ENCODE assay signal across 11 mouse cellular contexts in the genomic region with DNA sequence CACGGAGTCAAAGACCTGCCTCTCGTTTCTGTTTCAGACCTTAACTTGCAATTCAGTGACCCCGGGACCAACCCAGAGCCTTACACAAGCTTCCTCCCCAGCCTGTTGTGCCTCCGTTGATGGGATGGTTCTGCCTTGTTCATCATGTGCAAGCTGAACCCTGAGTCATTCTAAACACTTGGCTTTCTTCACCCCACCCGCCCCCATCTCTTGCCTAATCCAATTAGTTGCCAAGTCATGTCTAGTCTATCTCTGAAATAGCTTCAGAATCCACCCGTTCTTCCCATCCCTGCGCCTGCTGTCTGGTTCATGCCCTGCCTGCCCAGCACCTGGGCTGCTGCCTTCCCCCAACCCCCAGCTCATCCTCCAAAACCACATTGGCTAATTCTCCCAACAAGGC. TPM values are rescaled to one million over a fixed set of nuclear protein-coding genes. Genes with fewer than 3 reads are reported as not detected.
DNase-seq lines count a peak whose midpoint lies in the region; ATAC-seq lines count a peak whose summit lies in the region.
"Had no signal": no experiment of that assay in that cellular context is flagged by ENCODE, and none has a peak within 500 bp of the region (broad histone marks: within the 10 kb centered on the region; RNA-seq: fewer than 3 reads in every experiment).

No protein-coding gene starts in this region.

- H3K9me3 ChIP-seq in liver, embryonic 15.5 days (replicated peaks): no peaks in the 10 kb centered on the region
- no peaks in the 10 kb centered on the region for H3K9me3 ChIP-seq in midbrain, embryonic 16.5 days (replicated peaks; ENCODE audit: control insufficient read depth, low read length, poor library complexity, severe bottlenecking)
- no peaks in the 10 kb centered on the region for H3K9me3 ChIP-seq in midbrain, embryonic 11.5 days (ENCODE audit: control insufficient read depth, low read length)
- H3K9me3 ChIP-seq: limb, embryonic 13.5 days had no signal

- no peak overlapping the region for H3K4me3 ChIP-seq in brown adipose tissue, adult 24 weeks (ENCODE audit: insufficient read depth, low read depth, low read length)
- H3K4me3 ChIP-seq in liver, embryonic 15.5 days (replicated peaks): no peak overlapping the region
- H3K4me3 ChIP-seq in midbrain, embryonic 16.5 days (ENCODE audit: low read depth, low read length): no peak overlapping the region
- no peak overlapping the region for H3K4me3 ChIP-seq in midbrain, embryonic 11.5 days (ENCODE audit: low read depth, low read length)
- H3K4me3 ChIP-seq: limb, embryonic 13.5 days had no signal

- no peaks in the 10 kb centered on the region for H3K27me3 ChIP-seq in liver, embryonic 15.5 days
- H3K27me3 ChIP-seq in midbrain, embryonic 16.5 days (ENCODE audit: control insufficient read depth, insufficient read depth, low read depth, low read length): no peaks in the 10 kb centered on the region
- H3K27me3 ChIP-seq in midbrain, embryonic 11.5 days (ENCODE audit: control insufficient read depth, insufficient read depth, low read length): no peaks in the 10 kb centered on the region
- H3K27me3 ChIP-seq: limb, embryonic 13.5 days had no signal

- peak overlapping the region; percentile 48; the same call in 1 of the 2 replicates for H3K27ac ChIP-seq in brown adipose tissue, adult 24 weeks (replicated peaks; ENCODE audit: low read depth, low read length)
- H3K27ac ChIP-seq in liver, embryonic 15.5 days (replicated peaks): peak overlapping the region; percentile 33; the same call in 1 of the 2 replicates
- H3K27ac ChIP-seq in midbrain, embryonic 16.5 days (ENCODE audit: low read length): no peak overlapping the region
- no peak overlapping the region for H3K27ac ChIP-seq in midbrain, embryonic 11.5 days (ENCODE audit: low read depth, low read length)
- H3K27ac ChIP-seq: limb, embryonic 13.5 days had no signal

- H3K4me1 ChIP-seq in brown adipose tissue, adult 24 weeks (ENCODE audit: control insufficient read depth, insufficient read depth, insufficient read length, low read length): peaks cover 28% of the 10 kb centered on the region
- peaks cover 59% of the 10 kb centered on the region for H3K4me1 ChIP-seq in liver, embryonic 15.5 days (replicated peaks)
- peaks cover 8% of the 10 kb centered on the region for H3K4me1 ChIP-seq in midbrain, embryonic 16.5 days (ENCODE audit: control insufficient read depth, insufficient read depth, low read length)
- H3K4me1 ChIP-seq in midbrain, embryonic 11.5 days (ENCODE audit: control insufficient read depth, insufficient read depth, low read length): peaks cover 4% of the 10 kb centered on the region; the same call in 1 of the 2 replicates

- 53% methylated on average over 7 of the region's 7 CpGs for whole genome bisulfite sequencing in liver, embryonic 15.5 days (ENCODE audit: insufficient replicate concordance)
- 81% methylated on average over 7 of the region's 7 CpGs for WGBS in midbrain, embryonic 16.5 days
- 83% methylated on average over 7 of the region's 7 CpGs for WGBS in midbrain, embryonic 11.5 days

- peak; percentile 15; the same call in 1 of the 2 replicates for ATAC-seq in liver, embryonic 15.5 days (ENCODE audit: insufficient read depth)
- no peak for ATAC-seq in midbrain, embryonic 16.5 days
- ATAC-seq in midbrain, embryonic 11.5 days (ENCODE audit: low FRiP score): no peak

- H3K4me2 ChIP-seq in liver, embryonic 15.5 days: peak overlapping the region; percentile 27
- H3K4me2 ChIP-seq in midbrain, embryonic 16.5 days (ENCODE audit: low read length): no peak overlapping the region
- H3K4me2 ChIP-seq in midbrain, embryonic 11.5 days: no peak overlapping the region
- H3K4me2 ChIP-seq: limb, embryonic 13.5 days had no signal

- 0 out of 2 replicates have a peak, but pooled peaks cover 10% of the 10 kb centered on the region for H3K36me3 ChIP-seq in liver, embryonic 15.5 days (replicated peaks)
- 0 out of 2 replicates have a peak, but pooled peaks cover 2% of the 10 kb centered on the region for H3K36me3 ChIP-seq in midbrain, embryonic 16.5 days (ENCODE audit: control insufficient read depth, insufficient read depth, low read length)
- H3K36me3 ChIP-seq in midbrain, embryonic 11.5 days (ENCODE audit: control insufficient read depth, insufficient read depth, low read length): no peaks in the 10 kb centered on the region

- H3K9ac ChIP-seq in liver, embryonic 15.5 days: no peak overlapping the region
- no peak overlapping the region for H3K9ac ChIP-seq in midbrain, embryonic 16.5 days (ENCODE audit: low read depth, low read length)
- H3K9ac ChIP-seq in midbrain, embryonic 11.5 days (ENCODE audit: low read length): no peak overlapping the region
- H3K9ac ChIP-seq: limb, embryonic 13.5 days had no signal

- peak; percentile 96 for DNase-seq in heart, adult 11 months
- no peak for DNase-seq in heart, postnatal 4 days
- peak; percentile 94 for DNase-seq in 416B (ENCODE audit: low read depth)
- no peak for DNase-seq in midbrain, embryonic 11.5 days (ENCODE audit: low spot score, missing footprints)
- DNase-seq in right cerebral cortex, postnatal 10 days (ENCODE audit: low spot score in 2 of 2): no peak
- DNase-seq: retina, postnatal 1 day had no signal

RNA-seq across cellular contexts. Expression of gene Pef1, which starts 9.9 kb away (rescaled TPM):
- total RNA-seq in heart, postnatal 4 days (2021): 10 to 100 TPM; 40.5 to 42.1 TPM
- 67.7 and 71.2 TPM in 2 replicates for polyA plus RNA-seq in brown adipose tissue, adult 24 weeks (2012; ENCODE audit: insufficient read depth, insufficient read length, missing spikeins)
- polyA plus RNA-seq in liver, embryonic 15.5 days (2015; fragmentation: Nextera tagmentation; extraction: Ambion mirVana): 41.2 and 46.9 TPM in 2 replicates
- polyA plus RNA-seq in midbrain, embryonic 16.5 days (2015; fragmentation: Nextera tagmentation; extraction: Ambion mirVana): 62.1 and 62.3 TPM in 2 replicates
- 71.6 and 72.3 TPM in 2 replicates for polyA plus RNA-seq in midbrain, embryonic 11.5 days (2014; fragmentation: Nextera tagmentation; extraction: Ambion mirVana)

RNA-seq across cellular contexts. Expression of gene Hcrtr1, which starts 26.9 kb away (rescaled TPM):
- not detected for total RNA-seq in heart, postnatal 4 days (2021)
- not detected in 2 replicates for polyA plus RNA-seq in brown adipose tissue, adult 24 weeks (2012; ENCODE audit: insufficient read depth, insufficient read length, missing spikeins)
- not detected in 2 replicates for polyA plus RNA-seq in liver, embryonic 15.5 days (2015; fragmentation: Nextera tagmentation; extraction: Ambion mirVana)
- polyA plus RNA-seq in midbrain, embryonic 16.5 days (2015; fragmentation: Nextera tagmentation; extraction: Ambion mirVana): 3.9 and 6.6 TPM in 2 replicates
- polyA plus RNA-seq in midbrain, embryonic 11.5 days (2014; fragmentation: Nextera tagmentation; extraction: Ambion mirVana): 0.14 and 0.18 TPM in 2 replicates
- total RNA-seq: hematopoietic stem cell, adult 5-6 weeks had no signal
- polyA plus RNA-seq: limb, embryonic 13.5 days had no signal

Comparison
In these comparisons a context has a peak if more than half of its experiments do, and no peak if none do; other contexts are left out.
1. DNase-seq: peak in heart, adult 11 months (single experiment) and 416B (single experiment); none in heart, postnatal 4 days (single experiment), midbrain, embryonic 11.5 days (single experiment) and right cerebral cortex, postnatal 10 days (0 of 2).
2. H3K27ac ChIP-seq: peak in brown adipose tissue, adult 24 weeks (single experiment) and liver, embryonic 15.5 days (single experiment); none in midbrain, embryonic 16.5 days (single experiment) and midbrain, embryonic 11.5 days (single experiment).